Mouse (Mus musculus) CD4-positive helper T cell, adult 2 months (primary cell): ENCODE results near the gene Ccr9.

Source experiments
- DNase-seq: peaks from one replicate; pipeline ENCODE4 v3.0.0-alpha.2; 2012; ENCODE audit warnings: low read depth, missing footprints, low spot score

The Ccr9 gene

DNA sequence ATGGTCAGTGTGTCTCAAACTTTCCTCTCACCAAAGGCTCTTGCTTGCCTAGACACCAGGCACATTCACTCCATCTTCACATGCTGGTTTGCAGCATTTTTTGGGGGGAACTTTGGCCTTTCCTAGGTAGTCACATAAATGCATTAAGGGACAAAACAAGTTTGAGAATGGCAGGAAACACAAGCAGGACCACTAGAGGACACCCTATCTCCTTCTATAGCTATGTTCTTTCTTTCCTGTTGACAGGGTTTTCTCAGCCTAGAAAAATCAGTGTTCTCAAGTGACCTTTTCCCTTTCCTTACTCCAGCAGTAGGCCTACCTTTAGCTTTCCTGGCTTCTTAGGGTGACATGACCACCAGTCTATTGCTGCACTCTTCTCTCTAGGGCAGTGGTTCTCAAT lies 124.7 kb downstream of the Ccr9 start:
- no peak for DNase-seq

DNA sequence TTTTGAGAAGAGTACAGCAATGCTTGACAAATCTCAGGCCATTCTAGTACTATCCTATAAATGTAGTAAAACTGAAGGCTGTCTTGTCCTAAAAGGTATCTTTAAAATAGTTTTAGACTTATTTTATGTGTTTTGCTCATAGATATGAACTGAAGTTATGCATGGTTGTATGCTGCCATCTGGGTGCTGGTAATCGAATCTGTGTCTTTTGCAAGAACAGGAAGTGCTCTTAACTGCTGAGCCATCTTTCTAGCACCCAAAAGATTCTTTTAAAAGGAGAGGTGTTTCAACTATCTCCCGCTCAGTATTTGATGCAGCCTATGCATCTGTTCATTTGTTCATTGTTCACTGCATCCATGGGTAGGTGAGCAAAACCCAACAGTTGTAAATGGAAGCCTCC lies 127.0 kb downstream of the Ccr9 start:
- DNase-seq, result peak; percentile 45

DNA sequence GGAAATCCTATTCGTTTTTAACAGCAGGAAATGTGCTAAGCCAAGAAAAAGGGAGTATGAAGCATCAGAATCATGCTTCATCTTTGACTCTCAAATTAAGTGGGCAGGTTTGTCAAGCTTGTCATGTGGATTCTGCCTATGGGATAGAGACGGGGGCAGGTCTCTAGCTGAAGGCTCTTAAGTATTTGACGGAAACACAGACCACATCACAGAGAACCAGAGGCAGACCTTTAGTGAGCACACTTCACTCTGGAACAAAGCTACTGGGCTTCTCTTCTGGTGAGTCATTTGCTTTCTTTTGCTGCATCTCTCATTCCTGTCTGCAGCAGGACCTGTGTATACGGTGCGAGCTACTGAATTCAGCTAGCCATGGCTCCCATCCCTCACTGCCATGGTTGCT lies 128.0 kb downstream of the Ccr9 start, which contains the start of gene Cxcr6:
TSS of gene Cxcr6 (plus strand) at position 209 of the 400 bp plus-strand sequence.
- DNase-seq, result peak; percentile 81

DNA sequence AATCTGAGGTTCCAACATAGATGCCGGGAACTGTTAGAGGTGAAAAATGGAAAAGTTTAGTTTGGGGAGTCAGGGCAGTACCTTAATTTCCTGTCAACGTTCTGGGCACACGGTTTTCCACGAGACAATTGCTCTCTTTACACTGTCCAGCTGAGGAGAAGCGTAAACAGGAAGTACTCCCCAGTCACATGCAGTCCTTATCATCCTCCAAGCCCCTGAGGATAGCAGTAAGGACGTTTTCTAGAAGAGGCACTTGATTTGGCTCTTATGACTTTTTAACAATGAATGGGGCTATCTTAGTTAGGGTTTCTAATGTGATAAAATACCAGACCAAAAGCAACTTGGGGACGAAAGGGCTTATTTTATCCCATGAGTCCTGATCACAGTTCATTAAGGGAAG lies 130.3 kb downstream of the Ccr9 start:
- no peak for DNase-seq

DNA sequence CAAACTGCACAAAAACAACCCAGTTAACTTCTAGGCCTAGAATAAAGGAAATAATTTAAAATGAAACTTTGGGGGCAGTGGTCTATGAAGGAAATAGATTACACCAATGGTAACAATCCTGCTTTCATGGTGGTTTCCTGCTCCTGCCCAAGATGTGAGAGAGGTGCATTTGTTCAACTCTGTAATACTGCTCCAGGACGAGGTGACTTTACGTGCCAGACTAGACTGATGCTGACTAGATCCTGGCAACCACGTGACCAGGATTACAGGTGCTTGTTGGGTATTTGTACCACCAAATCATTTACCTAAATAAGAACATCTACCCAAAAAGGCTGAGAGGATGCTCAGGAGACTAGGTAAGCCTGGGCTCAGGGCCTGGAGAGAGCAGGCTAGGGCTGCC lies 133.6 kb downstream of the Ccr9 start:
- peak; percentile 49 for DNase-seq

DNA sequence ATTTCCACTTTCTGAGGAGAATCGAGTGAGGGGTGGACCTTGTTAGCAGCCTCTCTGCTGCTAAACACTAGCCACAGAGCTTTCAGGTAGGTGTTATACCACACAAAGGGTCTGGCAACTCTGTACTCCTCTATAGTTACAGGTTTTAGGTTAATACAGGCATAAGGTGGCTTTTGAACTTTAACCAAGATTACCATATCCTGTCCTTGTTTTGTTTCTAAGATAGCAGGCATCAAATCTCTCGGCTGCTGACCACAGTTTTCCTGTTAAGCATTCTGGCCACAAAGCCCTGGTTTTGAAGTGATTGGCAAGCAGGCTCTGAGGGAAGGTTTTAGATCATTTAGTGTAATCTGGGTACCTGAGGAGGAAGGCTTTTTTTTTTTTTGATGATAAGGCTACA lies 136.1 kb downstream of the Ccr9 start:
- DNase-seq, result peak; percentile 86

DNA sequence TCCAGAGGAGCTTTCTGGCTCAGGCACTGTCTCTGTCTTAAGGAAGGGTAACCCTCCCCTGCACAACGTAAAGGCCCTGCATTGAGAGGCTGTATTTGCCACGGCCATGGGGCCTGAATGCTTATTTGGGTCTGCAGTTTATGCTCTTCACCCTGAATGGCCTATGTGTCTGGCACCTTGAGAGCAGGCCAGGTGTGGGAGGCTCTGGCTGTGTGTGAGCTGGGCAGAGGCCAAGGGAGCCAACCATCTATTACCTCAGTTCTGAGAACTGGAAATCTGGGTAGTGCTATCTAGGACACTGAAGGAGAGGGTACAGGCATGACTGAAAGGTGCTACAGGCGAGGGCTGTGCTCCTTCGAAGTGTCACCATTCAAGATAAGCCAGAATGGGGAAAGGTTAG lies 136.6 kb downstream of the Ccr9 start:
- DNase-seq, result no peak

DNA sequence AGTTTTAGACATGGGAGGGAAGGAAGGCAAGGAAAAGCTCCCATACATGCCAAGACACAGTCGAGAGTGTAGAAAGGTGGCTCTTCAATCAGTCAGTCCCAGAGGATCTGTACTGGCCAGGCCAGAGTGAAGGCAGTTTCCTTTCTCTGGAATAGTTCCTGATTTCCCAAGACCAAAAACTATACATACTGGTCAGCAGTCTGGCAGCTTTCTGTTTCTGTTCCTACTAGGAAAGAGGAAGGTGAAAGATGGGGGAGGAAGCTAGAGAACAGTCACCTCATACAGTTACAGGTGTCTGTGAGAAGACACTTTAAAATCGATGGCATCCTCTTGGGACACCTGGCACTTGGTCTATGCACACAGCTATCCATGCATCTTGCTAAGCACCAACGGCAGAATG lies 137.2 kb downstream of the Ccr9 start:
- no peak for DNase-seq

DNA sequence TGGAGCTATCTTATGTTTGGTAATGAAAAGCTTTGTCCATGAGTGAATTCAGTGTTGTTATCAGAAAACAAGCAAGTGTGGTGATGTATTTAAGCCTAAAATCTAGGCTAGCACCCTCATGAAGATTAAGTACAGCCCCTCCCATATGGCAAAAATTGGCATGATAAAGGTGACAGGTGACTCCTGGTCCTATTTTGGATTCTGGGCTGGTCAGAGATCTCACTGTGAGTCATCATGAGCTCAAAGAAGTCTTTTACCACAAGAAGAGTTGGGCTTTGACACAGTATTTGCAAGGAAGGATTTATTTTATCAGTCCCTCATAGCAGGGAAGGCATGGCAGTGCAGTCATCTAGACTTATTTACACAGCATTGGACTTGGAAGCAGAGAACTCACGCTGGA lies 137.8 kb downstream of the Ccr9 start:
- no peak for DNase-seq

DNA sequence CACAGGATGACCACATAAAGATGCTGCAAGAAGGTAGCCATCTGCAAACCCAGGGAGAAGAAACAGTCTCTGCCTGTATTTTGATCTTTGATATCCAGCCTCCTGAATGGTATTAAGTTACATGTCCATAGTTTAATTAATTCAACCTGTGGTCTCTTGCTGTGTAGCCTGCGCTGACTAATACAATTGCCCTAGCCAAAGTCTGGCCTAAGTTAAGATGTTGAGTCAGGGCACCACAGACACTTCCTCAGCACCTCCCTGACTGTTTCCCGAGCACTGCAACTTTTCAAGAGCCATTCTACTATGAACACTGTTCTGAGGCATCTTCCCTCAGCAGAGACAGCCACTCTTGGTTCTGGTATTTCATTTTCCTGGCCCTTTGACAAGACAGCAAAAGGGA lies 140.4 kb downstream of the Ccr9 start:
- no peak for DNase-seq

DNA sequence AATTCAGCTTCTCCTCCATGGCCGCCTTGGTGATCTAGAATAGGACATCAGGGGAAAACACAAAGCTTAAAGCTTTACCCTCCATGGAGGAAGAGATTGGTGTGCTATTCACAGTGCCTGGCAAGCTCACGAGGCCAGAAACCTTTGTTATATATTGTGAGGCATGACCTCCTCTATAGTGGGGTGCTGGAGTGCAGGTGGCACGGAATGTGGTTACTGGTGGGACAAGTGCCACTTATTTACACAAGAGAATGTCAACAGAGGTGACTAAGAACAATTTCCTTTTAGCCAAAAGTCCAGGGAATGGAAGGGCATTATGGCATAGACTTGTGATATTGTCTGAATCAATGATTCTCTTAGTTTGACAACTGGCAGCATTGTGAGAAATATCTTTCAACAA lies 148.4 kb downstream of the Ccr9 start:
- no peak for DNase-seq

DNA sequence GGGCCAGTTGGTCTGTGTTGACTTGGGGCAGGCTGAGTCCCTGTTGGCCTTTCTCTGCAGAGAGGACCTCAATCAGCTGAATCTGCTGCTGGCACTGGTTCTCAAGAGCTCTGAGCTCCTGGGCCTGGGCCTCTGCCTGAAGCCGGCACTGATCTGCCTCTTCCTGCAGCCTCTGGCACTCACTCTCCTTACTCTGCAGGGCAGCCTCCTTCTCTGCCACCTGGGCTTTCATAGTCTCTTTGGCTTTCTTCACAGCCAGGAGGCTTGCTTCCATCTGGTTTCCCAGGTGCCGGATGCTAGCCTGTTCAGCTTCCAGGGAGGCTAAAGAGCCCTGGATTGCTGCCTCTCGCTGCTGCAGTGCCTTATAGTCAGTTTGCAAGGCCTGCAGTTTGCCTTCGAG lies 150.7 kb downstream of the Ccr9 start:
- DNase-seq, result no peak
